Mouse (Mus musculus) bone marrow, adult 2 months (tissue): ENCODE results near the gene Cln6.

Experiments used
- CTCF ChIP-seq: fragments of 200-500 bp; IDR thresholded peaks from 2 replicates; pipeline ENCODE4 v1.5.1; 2011; ENCODE audit warnings: low read length, control low read depth; ENCODE audit not compliant: control insufficient read depth, insufficient read depth
- POLR2A ChIP-seq: fragments of 200-500 bp; IDR thresholded peaks from 2 replicates; pipeline ENCODE4 v1.6.1; 2011; ENCODE audit warnings: low read depth, mild to moderate bottlenecking, control low read depth, low read length, borderline replicate concordance; ENCODE audit not compliant: control insufficient read depth

DNA sequence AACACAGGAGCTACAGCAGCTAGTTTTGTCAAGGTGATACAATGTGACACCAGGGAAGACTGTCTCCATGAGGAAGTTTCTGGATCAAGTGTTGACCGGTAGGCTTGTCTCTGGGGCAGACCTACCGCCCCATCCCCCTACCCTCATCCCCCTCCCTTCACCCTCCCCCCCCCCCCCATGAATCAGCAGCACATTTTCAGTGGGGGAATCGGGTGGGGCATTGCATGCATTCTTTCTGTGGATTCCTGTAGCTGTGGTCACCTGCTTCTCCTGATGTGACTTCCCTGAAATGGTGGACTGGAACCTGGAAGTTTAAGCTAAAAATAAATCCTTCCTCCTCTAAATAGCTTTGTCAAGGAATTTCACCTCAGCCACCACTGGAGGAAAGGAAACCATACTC lies 19.1 kb upstream of the Cln6 start:
- no peak for TF ChIP-seq CTCF
- TF ChIP-seq POLR2A: no peak
